Mouse (Mus musculus) midbrain, embryonic 15.5 days (tissue): Measurements from ENCODE around the gene BC016579. TPM values are rescaled to one million over a fixed set of nuclear protein-coding genes. Genes with fewer than 3 reads are reported as not detected.
A peak's percentile ranks its signal among the peaks of the same experiment; 100 is the strongest.

Source experiments
- ATAC-seq: fragments of 200-750 bp; cut with Nextera tagmentation; replicated peaks from 2 replicates; pipeline ENCODE4 v1.8.0; 2017; ENCODE audit warnings: moderate TSS enrichment
- H3K27ac ChIP-seq: fragments of 300-500 bp; sonication (generic); 2 replicates; pipeline ENCODE4 v1.5.1; 2015; ENCODE audit warnings: mild to moderate bottlenecking, inconsistent platforms
- H3K27me3 ChIP-seq: fragments of 300-500 bp; sonication (generic); replicated peaks from 2 replicates; pipeline ENCODE4 v1.6.1; 2015; ENCODE audit warnings: inconsistent platforms
- H3K36me3 ChIP-seq: fragments of 300-500 bp; sonication (generic); replicated peaks from 2 replicates; pipeline ENCODE4 v1.6.1; 2015; ENCODE audit warnings: inconsistent platforms
- H3K4me1 ChIP-seq: fragments of 300-500 bp; sonication (generic); 2 replicates; pipeline ENCODE4 v1.6.1; 2015; ENCODE audit warnings: inconsistent platforms
- H3K4me2 ChIP-seq: fragments of 300-500 bp; sonication (generic); 2 replicates; pipeline ENCODE4 v1.6.1; 2015; ENCODE audit warnings: inconsistent platforms, mild to moderate bottlenecking, moderate library complexity
- H3K4me3 ChIP-seq: fragments of 300-500 bp; sonication (generic); 2 replicates; pipeline ENCODE4 v1.5.1; 2015; ENCODE audit warnings: mild to moderate bottlenecking, inconsistent platforms
- H3K9ac ChIP-seq: fragments of 300-500 bp; sonication (generic); 2 replicates; pipeline ENCODE4 v1.6.1; 2015; ENCODE audit warnings: mild to moderate bottlenecking, inconsistent platforms
- H3K9me3 ChIP-seq: fragments of 300-500 bp; sonication (generic); 2 replicates; pipeline ENCODE4 v1.6.1; 2016; ENCODE audit warnings: inconsistent platforms
- WGBS: fragments of 180-500 bp; shearing (Covaris S2); methylation state at CpG from one replicate; pipeline ENCODE4 v1.1.7; 2015; ENCODE audit warnings: mixed read lengths; 5-methylcytosine and 5-hydroxymethylcytosine counted together
- polyA plus RNA-seq: library from polyadenylated mRNA; unstranded; fragments of >200 nt; fragmentation: Nextera tagmentation; extraction: Ambion mirVana; gene quantifications from 2 replicates; pipeline ENCODE4 v1.2.1, GENCODE M21; 2015

BC016579 gene
- 0.10 TPM in 1 of 2 replicates, not detected in the other for polyA plus RNA-seq

DNA sequence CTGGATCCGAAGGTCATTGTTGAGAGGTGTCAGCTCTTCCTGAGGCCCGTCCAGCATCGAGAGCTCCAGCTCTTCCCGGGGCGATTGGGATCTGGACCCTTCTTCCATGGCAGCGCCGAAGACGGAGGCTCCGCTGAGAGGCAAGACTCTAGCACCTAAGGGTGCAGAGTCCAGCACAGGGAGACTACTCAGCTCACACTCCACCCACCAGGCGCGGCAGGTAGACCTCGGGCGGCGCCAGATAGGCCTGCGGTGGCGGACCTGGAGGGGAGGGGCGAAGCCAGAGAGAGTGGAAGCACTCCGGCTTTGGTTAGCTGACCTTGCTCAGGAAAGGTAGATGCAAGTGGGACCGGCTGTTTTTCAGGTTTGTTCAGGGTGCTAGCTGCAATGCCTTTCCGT is at the start of gene BC016579:
Gene BC016579, minus strand, starts transcription at position 135 of the 399 bp plus-strand sequence.
- H3K9ac ChIP-seq, result no peak within 1 kb of the TSS; the same call in 1 of the 2 replicates
- peak within 1 kb of the TSS; percentile 55 for H3K4me2 ChIP-seq
- H3K36me3 ChIP-seq, result no peaks in the 10 kb centered on the region
- H3K9me3 ChIP-seq, result no peaks in the 10 kb centered on the region
- ATAC-seq, result peak; percentile 60
- WGBS, result 9% methylated on average over 20 of the region's 20 CpGs
- no peak within 1 kb of the TSS for H3K27ac ChIP-seq
- H3K27me3 ChIP-seq, result 0 out of 2 replicates have a peak, but pooled peaks cover 6% of the 10 kb centered on the region
- peak within 1 kb of the TSS; percentile 30 for H3K4me3 ChIP-seq
- H3K4me1 ChIP-seq, result peaks cover 4% of the 10 kb centered on the region

DNA sequence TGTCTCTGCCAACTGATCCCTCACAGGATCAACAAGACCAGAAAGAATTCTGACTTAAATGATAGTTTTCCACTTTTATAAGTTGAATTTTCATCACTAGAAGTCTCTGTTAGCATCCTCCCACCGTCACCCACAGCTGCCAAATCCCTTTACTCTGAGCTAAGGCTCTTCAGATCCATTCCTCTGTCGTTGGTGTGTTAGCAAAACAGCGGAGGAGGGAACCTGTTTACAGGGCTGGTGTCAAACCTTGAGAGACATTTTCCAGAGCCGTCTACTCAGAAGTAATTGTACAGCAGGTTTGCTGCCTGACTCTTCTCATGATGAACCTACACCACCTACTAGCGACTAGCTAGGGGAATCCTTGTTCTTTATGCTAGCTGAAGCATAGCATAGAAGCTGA is 45.4 kb upstream of the BC016579 start:
- Histone ChIP-seq H3K4me2 (no peak overlapping the region), H3K27ac (no peak overlapping the region), H3K36me3 (no peaks in the 10 kb centered on the region), H3K9me3 (no peaks in the 10 kb centered on the region), H3K9ac (no peak overlapping the region), H3K27me3 (no peaks in the 10 kb centered on the region), H3K4me3 (no peak overlapping the region), H3K4me1 (peaks cover 5% of the 10 kb centered on the region)
- WGBS, result 82% methylated on average over 5 of the region's 5 CpGs
- no peak for ATAC-seq

DNA sequence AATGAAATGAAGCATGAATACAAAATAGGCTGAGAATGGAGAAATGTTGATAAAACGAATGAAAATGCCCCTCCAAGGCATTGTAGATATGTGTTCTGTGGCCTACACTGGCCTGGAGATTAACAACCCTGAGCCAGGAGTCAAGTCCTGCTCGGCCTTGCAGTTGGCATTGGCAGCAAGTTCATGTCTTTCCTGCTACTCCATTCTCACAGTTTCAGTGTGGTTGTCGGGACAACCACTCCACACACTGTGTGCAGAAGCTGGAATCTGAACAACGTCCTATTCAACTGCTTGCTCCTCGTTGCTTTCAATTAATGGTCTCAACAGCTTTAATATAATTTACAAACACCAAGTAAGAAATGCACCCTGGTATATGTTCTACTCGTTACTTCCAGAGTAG is 44.1 kb upstream of the BC016579 start:
- Histone ChIP-seq H3K4me3 (no peak overlapping the region), H3K4me1 (peaks cover 5% of the 10 kb centered on the region), H3K36me3 (no peaks in the 10 kb centered on the region), H3K4me2 (no peak overlapping the region), H3K9me3 (no peaks in the 10 kb centered on the region), H3K27ac (no peak overlapping the region), H3K27me3 (no peaks in the 10 kb centered on the region), H3K9ac (no peak overlapping the region)
- peak; percentile 60; the same call in 1 of the 2 replicates for ATAC-seq
- WGBS, result 52% methylated on average over 6 of the region's 6 CpGs

DNA sequence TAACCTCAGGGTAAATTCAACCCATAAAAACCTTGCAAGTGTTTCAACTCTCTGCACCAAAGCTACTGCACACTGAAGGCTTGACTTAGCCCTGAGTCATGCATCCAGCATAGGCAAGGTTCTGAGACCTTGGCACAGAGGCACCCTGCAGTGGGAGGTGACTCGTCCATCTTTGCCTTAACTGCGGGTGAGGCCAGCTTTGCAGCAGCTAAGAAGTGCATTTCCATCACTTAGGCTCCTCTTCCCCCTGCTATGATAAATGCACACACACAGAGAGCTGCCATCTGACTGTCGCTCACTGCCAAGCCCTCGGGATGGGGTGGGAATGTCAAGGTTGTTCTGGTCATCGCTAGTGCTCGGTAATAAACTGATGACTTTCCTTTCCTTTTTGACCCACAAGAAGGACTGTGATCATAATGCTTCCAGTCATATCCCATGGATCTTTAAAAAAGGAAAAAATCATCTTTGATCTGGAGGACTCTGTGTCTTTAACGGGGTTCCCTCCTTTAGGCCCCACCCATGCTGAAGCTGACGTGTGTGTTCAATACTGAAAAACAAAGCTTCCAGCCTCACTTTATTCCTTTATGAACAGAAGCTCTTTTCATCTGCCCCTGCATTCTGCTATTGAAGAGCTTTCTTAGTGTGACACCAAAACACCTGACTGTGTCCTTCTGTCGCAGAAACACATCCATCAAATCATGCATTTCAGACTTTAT is 41.7 kb upstream of the BC016579 start:
- H3K36me3 ChIP-seq, result no peaks in the 10 kb centered on the region
- H3K4me1 ChIP-seq, result peaks cover 6% of the 10 kb centered on the region
- 70% methylated on average over 9 of the region's 9 CpGs for WGBS
- no peak overlapping the region for H3K4me3 ChIP-seq
- H3K9me3 ChIP-seq, result no peaks in the 10 kb centered on the region
- no peak for ATAC-seq
- H3K27ac ChIP-seq, result no peak overlapping the region
- H3K27me3 ChIP-seq, result no peaks in the 10 kb centered on the region
- no peak overlapping the region for H3K4me2 ChIP-seq
- H3K9ac ChIP-seq, result no peak overlapping the region

DNA sequence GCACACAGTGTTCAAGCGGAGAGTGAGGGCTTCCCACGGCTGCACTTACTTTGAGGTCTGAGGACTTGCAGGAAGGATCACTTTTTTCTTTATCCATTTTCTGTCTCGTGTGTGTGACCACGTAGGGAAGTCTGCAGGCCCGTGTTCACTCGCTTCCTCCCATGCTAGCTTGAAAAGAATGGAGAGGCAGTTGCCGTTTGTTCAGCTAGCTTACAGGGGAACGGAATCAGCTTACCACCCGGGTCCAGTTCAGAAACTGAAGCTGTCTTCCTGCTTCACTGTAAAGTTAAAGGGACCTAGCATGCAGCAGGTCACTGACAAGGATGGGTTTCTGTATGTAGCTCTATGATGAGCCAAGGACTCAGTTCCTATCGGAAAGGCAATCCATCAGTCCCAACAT is 39.7 kb upstream of the BC016579 start, which contains the start of gene Tmprss7:
Gene Tmprss7, minus strand, starts transcription at position 101 of the 400 bp plus-strand sequence.
- Histone ChIP-seq H3K9ac (no peak within 1 kb of the TSS), H3K4me3 (no peak within 1 kb of the TSS), H3K4me1 (peaks cover 14% of the 10 kb centered on the region), H3K27me3 (no peaks in the 10 kb centered on the region), H3K4me2 (no peak within 1 kb of the TSS), H3K27ac (0 out of 2 replicates have a peak within 1 kb of the TSS, but pooled peaks have one; percentile 5), H3K36me3 (no peaks in the 10 kb centered on the region), H3K9me3 (no peaks in the 10 kb centered on the region)
- WGBS, result 59% methylated on average over 10 of the region's 10 CpGs
- no peak for ATAC-seq

DNA sequence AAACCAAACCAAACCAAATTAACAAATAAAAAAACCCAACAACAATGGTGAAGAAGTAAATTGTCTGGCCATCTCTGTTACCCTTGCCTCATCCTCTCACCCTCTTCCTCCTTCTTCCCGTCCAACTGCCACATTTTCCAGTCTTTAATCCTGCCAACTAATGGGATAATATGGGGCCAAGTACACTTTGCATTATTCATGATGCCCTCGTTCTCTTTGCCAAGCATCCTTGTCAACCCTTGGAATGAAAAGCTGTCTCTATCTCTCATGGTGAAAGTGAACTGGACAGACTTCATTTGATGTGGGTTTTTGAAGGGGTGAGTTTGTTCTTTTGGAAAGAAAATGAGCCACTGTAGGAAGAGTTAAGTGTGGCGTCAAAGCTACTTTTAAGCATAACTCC is 39.0 kb upstream of the BC016579 start:
- Histone ChIP-seq H3K9ac (no peak overlapping the region), H3K4me1 (peaks cover 14% of the 10 kb centered on the region), H3K27ac (no peak overlapping the region), H3K36me3 (no peaks in the 10 kb centered on the region), H3K27me3 (no peaks in the 10 kb centered on the region), H3K4me3 (no peak overlapping the region), H3K9me3 (no peaks in the 10 kb centered on the region), H3K4me2 (no peak overlapping the region)
- 20% methylated on average over 3 of the region's 3 CpGs for WGBS
- no peak for ATAC-seq

DNA sequence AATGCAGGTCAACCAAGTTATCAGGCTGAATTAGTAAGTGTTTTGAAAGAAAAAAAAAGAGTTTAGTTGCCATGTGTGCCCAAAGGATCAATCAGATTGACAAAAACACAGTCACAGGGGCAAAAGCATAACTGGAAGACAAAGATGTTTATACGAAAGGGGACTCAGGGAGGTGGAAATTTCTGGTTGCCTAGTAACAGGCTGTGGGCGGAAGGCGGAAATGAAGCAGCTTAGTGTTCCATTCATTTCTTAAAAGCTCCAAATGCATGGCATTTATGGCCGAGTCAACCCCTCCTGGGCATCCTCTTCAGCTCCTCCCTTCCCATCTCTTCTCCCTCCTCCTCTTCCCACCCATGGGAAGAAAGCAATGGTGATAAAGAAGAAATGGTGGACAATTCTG is 36.3 kb upstream of the BC016579 start:
- no peaks in the 10 kb centered on the region for H3K36me3 ChIP-seq
- no peaks in the 10 kb centered on the region for H3K9me3 ChIP-seq
- 4% methylated on average over 4 of the region's 4 CpGs for WGBS
- H3K4me1 ChIP-seq, result peaks cover 9% of the 10 kb centered on the region
- H3K27me3 ChIP-seq, result no peaks in the 10 kb centered on the region
- ATAC-seq, result peak; percentile 83
- H3K27ac ChIP-seq, result peak overlapping the region; percentile 71
- no peak overlapping the region for H3K9ac ChIP-seq
- H3K4me2 ChIP-seq, result 0 out of 2 replicates have a peak overlapping the region, but pooled peaks have one; percentile 10
- H3K4me3 ChIP-seq, result no peak overlapping the region

DNA sequence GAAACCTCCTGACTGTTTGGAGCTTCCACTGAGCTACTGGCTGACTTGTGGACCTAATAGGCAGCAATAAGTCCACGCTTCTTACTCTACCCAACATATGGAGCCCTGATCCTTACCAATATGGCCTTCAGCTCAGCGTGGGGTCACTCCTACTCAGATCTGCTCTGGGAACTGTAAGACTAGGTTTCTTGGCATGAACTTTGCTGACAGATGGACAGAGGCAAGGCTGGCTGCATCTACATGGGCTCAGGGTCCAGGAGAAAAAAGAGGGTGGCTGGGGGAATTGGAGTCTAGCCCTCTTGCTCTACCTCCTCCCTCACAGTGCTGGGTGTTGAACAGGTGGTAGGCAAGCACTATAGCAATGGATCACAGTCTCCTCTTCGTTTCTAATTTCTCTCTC is 33.0 kb upstream of the BC016579 start:
- Histone ChIP-seq H3K4me3 (no peak overlapping the region), H3K27me3 (no peaks in the 10 kb centered on the region), H3K9me3 (no peaks in the 10 kb centered on the region), H3K9ac (no peak overlapping the region), H3K27ac (no peak overlapping the region), H3K36me3 (no peaks in the 10 kb centered on the region), H3K4me2 (no peak overlapping the region), H3K4me1 (peaks cover 9% of the 10 kb centered on the region)
- ATAC-seq, result no peak
- WGBS, result 85% methylated on average over 3 of the region's 3 CpGs

DNA sequence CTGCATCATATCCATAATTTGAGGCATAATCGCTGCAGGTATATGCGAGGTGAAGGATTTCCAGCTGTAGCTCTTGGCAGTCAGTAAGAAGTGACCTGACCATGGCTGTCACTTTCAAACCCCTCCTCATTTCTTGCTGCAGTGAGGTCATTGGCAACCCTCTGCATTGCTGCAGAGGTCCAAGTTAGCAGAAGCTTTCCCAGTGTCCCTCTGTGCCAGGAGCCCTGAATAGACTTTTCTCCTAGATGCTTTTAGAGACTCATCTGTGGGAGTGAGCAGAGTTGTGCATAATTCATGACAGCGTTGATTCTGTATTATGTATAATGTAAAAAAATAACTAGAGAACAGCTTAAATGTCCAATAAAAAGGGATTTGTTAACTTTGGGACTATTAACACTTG is 31.4 kb upstream of the BC016579 start:
- Histone ChIP-seq H3K9ac (no peak overlapping the region), H3K4me2 (no peak overlapping the region), H3K27ac (no peak overlapping the region), H3K27me3 (no peaks in the 10 kb centered on the region), H3K4me3 (no peak overlapping the region), H3K36me3 (no peaks in the 10 kb centered on the region), H3K9me3 (no peaks in the 10 kb centered on the region), H3K4me1 (peaks cover 4% of the 10 kb centered on the region)
- no peak for ATAC-seq
- 68% methylated on average over 3 of the region's 3 CpGs for WGBS

DNA sequence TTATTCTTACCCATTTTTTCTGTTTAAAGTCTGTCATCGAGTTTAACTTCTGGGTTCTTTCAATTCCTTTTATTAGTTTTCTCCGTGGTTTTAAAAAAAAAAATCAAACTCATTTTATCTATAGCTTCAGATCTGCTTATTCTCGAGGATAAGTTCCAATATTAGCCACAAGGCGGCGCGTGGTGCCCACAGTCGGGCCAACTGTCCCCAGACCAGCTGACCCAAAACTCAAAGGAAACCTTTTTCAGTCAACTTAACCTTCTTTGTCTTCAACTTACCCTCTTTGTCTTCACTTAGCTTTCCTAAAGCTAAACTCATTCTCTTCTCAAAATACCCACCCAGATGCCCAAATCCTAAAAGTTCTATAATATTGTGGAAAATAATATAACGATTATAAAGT is 30.9 kb upstream of the BC016579 start:
- H3K9ac ChIP-seq, result no peak overlapping the region
- no peak overlapping the region for H3K4me2 ChIP-seq
- no peaks in the 10 kb centered on the region; the same call in 1 of the 2 replicates for H3K4me1 ChIP-seq
- 16% methylated on average over 8 of the region's 8 CpGs for WGBS
- no peaks in the 10 kb centered on the region for H3K9me3 ChIP-seq
- H3K4me3 ChIP-seq, result no peak overlapping the region
- H3K27ac ChIP-seq, result no peak overlapping the region
- H3K27me3 ChIP-seq, result no peaks in the 10 kb centered on the region
- no peaks in the 10 kb centered on the region for H3K36me3 ChIP-seq
- ATAC-seq, result no peak; the same call in 1 of the 2 replicates

DNA sequence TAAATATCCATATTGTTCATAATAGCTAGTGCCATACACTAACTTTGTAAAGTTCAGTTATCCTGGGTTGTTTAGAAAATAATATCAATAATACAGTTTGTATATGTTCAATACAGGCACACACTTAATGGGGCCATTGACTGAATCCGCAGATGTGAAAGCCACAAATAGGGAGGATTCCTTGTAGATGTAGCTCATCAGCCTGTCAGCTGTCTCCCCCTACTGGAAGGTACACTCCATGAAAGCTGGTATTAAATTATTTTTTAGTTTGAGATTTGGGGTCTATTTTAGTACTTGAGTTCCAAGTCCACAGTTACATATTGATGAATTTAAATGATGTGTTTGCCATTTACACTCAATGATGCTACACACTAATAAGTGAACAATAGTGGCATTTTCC is 22.6 kb upstream of the BC016579 start:
- Histone ChIP-seq H3K4me2 (no peak overlapping the region), H3K36me3 (no peaks in the 10 kb centered on the region), H3K4me3 (no peak overlapping the region), H3K27me3 (no peaks in the 10 kb centered on the region), H3K4me1 (no peaks in the 10 kb centered on the region), H3K9me3 (no peaks in the 10 kb centered on the region), H3K27ac (no peak overlapping the region), H3K9ac (no peak overlapping the region)
- peak; percentile 9; the same call in 1 of the 2 replicates for ATAC-seq
- 35% methylated on average over 1 of the region's 1 CpGs for WGBS

DNA sequence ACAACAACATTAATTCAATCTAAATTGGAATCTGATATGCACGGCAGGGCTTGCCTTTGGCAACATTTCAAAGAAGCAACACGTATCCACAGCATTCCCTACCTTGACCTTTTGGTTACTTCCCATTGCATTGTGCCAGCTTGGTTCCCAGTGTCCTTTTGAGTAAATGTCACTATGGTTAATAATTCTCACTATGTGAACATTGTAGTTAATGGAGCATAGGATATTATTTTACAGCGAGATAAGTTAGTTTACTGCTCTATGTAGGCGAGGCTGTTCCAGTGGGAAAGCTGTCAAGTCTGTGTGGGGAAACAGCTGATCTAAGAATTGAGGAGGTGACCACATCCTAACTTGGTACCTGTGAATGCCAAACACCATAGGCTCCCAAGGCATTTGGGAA is 16.1 kb upstream of the BC016579 start:
- Histone ChIP-seq H3K4me1 (no peaks in the 10 kb centered on the region), H3K27ac (no peak overlapping the region), H3K27me3 (no peaks in the 10 kb centered on the region), H3K36me3 (no peaks in the 10 kb centered on the region), H3K9ac (no peak overlapping the region), H3K4me3 (no peak overlapping the region), H3K9me3 (no peaks in the 10 kb centered on the region), H3K4me2 (no peak overlapping the region)
- WGBS, result 66% methylated on average over 4 of the region's 4 CpGs
- ATAC-seq, result no peak

DNA sequence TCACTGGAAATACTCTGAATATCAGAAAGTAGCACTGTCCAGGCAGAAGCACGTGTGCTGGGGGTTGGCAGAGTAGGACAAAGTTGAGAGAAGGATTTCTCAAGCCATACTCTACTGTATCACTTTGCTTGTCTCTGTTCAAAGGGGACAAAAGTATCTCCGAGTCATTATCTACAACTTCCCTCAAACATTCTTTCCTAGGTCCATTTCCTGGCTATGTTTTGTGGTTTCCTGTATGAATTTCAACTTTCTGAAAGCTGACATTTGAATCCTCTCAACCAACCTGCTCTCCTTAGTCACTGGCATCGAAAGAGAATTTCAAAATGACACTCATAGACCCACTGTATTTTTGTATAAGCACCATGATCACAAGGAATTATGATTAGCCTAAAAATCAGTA is 14.3 kb upstream of the BC016579 start:
- Histone ChIP-seq H3K9me3 (no peaks in the 10 kb centered on the region), H3K4me3 (no peak overlapping the region), H3K4me1 (no peaks in the 10 kb centered on the region), H3K36me3 (no peaks in the 10 kb centered on the region), H3K27me3 (no peaks in the 10 kb centered on the region), H3K4me2 (no peak overlapping the region), H3K9ac (no peak overlapping the region), H3K27ac (no peak overlapping the region)
- ATAC-seq, result no peak
- 73% methylated on average over 3 of the region's 3 CpGs for WGBS
